Mouse (Mus musculus) lung, adult 18-20 months (tissue): Measurements from ENCODE around the gene Trim39.
A peak's percentile ranks its signal among the peaks of the same experiment; 100 is the strongest.

Source experiments
- DNase-seq, 2 experiments: peaks; one replicate each; pipeline ENCODE4 v3.0.0; 2022; ENCODE audit warnings: mixed read lengths in 2 of 2

The Trim39 gene

GRCm38 (mm10) chr17:36248886-36249285 is 23.2 kb downstream of the Trim39 start:
- no peak for DNase-seq

GRCm38 (mm10) chr17:36245741-36246140 is 26.3 kb downstream of the Trim39 start:
- no peak for DNase-seq

- no peak for DNase-seq
Measured at GRCm38 (mm10) chr17:36244031-36244430, 28.0 kb downstream of the Trim39 start.

GRCm38 (mm10) chr17:36240637-36241213 is 31.3 kb downstream of the Trim39 start:
- no peak for DNase-seq

DNA sequence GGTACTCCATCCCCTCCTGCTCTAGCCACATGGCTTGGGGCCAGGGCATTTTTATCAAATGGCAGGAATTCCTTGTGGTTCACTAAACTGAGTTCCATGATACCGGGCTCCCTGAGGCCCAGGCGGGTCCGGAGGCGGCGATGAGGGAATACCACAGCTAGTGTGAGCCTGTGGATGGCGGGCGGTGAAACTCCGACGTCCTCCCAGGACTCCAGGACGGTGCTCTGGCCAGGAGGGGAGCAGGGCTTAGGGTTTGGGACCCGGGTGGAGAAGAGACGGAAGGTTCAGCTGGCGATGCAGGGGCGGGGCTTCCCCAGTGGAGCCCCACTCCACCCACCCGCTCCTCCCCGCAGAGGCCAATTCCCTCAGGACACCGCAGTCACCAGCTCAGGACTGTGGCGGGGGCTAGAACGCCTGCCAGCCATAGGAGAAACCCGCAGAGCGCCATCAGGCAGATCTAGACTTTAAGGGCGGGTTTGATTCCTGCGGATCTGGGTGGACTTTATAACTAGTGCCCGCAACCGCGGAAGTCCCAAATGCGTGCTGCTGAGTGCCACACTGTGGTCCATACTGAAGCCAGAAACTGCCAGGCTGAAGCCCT is 34.6 kb downstream of the Trim39 start:
- no peak for DNase-seq

- peak; percentile 52 to 67 for DNase-seq
Measured at GRCm38 (mm10) chr17:36235300-36235699, 36.7 kb downstream of the Trim39 start.

GRCm38 (mm10) chr17:36233572-36233971 is 38.5 kb downstream of the Trim39 start:
- no peak for DNase-seq

- peak; percentile 67 to 71 for DNase-seq
Measured at GRCm38 (mm10) chr17:36231318-36231717, 40.7 kb downstream of the Trim39 start.

DNA sequence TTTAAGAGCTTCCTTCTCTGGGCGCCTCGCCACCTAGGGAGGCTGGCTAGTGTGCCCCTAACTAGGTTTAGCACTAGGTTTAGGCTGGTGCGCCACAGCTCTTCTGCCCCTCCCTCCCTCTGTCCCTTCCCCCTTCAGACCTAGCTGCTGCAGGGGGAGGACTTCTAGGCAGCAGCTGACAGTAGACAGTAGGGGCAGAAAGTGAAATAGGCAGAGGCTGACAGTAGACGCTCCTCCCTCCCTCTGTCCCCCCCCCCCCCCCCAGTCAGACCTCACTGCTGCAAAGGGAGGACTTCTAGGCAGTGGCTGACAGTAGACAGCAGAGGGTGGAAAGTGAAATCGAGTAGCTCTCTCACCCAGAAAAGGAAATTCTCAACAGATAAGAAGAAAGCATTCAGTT is 43.0 kb downstream of the Trim39 start:
- no peak for DNase-seq

- DNase-seq = peak; percentile 28 to 35
Measured at GRCm38 (mm10) chr17:36226921-36227320, 45.1 kb downstream of the Trim39 start.

DNA sequence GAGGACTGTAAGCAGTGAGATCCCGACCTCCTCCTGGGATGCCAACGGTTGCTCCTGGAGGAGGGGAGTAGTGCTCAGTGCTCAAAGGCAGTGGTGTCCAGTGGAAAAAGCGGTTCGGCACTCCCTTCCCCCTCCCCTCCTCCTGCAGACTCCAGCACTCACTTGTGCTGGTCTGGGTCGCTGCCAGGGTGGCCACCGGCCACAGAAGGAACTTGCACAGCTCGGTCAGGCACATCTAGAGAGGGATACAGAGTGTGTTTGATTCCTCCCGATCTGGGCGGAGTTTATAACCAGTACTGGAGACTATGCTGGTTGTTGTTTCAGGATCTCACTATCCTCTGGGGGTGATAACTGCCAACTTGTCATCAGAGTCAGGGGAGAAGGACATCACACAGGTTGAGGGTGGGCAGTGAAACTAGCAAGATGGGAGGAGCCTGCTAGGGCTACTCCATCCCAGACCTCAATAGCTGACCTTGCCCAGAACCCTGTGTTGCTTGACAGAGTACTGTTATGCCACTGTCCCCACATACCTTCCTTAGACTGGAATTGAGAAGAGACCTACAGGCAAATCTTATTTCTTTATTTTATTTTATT is 46.7 kb downstream of the Trim39 start:
- DNase-seq = no peak

DNA sequence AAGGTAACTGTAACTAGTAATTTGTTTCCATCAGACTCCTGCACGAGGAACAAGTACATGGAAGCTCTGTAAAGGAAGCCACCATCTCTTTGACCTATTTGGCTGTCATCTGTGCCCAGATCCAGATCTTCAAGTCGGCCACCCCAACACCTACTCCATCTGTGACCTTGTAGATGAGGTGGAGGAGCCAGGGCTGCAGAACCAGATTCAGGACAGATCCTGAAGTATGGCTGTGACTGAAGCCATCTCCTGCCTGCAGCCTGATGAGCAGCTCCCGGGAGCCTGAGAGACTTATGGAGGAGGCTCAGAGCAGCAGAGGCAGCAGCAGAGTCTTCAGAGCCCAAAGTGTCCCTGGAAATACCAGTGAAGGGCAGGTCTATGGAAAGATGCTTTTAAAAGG is 47.6 kb downstream of the Trim39 start:
- no peak for DNase-seq

GRCm38 (mm10) chr17:36218594-36219155 is 53.4 kb downstream of the Trim39 start:
- no peak for DNase-seq

GRCm38 (mm10) chr17:36215586-36215985 is 56.5 kb downstream of the Trim39 start:
- no peak for DNase-seq
